Comparison of ENCODE assay signal across 12 mouse cellular contexts in the genomic region with DNA sequence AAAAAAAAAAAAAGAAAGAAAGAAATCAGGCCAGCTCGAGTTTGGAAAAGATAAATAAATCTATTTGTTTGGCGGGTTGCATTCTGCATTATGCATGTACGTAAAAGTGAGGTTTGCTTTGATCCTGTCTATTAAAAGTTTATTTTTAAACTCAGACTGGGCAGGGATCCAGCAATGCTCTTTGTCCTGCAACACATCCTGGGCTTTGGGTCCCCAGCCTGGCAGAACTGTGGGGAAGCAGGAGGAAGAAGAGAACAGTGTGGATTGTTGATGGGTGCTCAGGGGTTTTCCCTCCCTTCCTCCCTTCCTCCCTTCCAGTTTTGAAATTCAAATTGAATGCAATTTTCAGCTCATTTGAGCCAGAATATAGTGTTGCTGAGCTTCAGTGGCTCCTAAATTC.
DNase-seq lines count a peak whose midpoint lies in the region; ATAC-seq and TF ChIP-seq lines count a peak whose summit lies in the region.
"Had no signal": no experiment of that assay in that cellular context is flagged by ENCODE, and none has a peak within 500 bp of the region (broad histone marks: within the 10 kb centered on the region; RNA-seq: fewer than 3 reads in every experiment).

No protein-coding gene starts in this region.

- no peak overlapping the region for H3K9ac ChIP-seq in liver, adult 2 months (ENCODE audit: low read depth, low read length)
- no peak overlapping the region for H3K9ac ChIP-seq in liver, embryonic 11.5 days (ENCODE audit: low read depth, low read length)
- H3K9ac ChIP-seq in heart, embryonic 11.5 days (ENCODE audit: low read depth, low read length): no peak overlapping the region
- H3K9ac ChIP-seq: liver, embryonic 13.5 days; neural tube, embryonic 12.5 days had no signal

- no peaks in the 10 kb centered on the region for H3K9me3 ChIP-seq in liver, embryonic 11.5 days (ENCODE audit: control insufficient read depth, low read length)
- no peaks in the 10 kb centered on the region for H3K9me3 ChIP-seq in heart, embryonic 11.5 days (replicated peaks; ENCODE audit: control insufficient read depth, low read length)
- H3K9me3 ChIP-seq: liver, embryonic 13.5 days; neural tube, embryonic 12.5 days had no signal

- H3K4me1 ChIP-seq in liver, adult 2 months (ENCODE audit: control insufficient read depth, insufficient read depth, low read length): no peaks in the 10 kb centered on the region
- H3K4me1 ChIP-seq in liver, embryonic 11.5 days (replicated peaks; ENCODE audit: control insufficient read depth, insufficient read depth, low read length): no peaks in the 10 kb centered on the region
- peaks cover 10% of the 10 kb centered on the region for H3K4me1 ChIP-seq in heart, embryonic 11.5 days (ENCODE audit: control insufficient read depth, insufficient read depth, low read length)
- H3K4me1 ChIP-seq: liver, embryonic 13.5 days; neural tube, embryonic 12.5 days had no signal

- no peak for ATAC-seq in liver, embryonic 11.5 days (replicated peaks; ENCODE audit: low FRiP score)
- no peak for ATAC-seq in heart, embryonic 11.5 days (replicated peaks; ENCODE audit: insufficient number of reproducible peaks, low FRiP score, low TSS enrichment)

- no peak overlapping the region for H3K4me2 ChIP-seq in liver, embryonic 11.5 days
- H3K4me2 ChIP-seq in heart, embryonic 11.5 days: no peak overlapping the region
- H3K4me2 ChIP-seq: liver, embryonic 13.5 days; neural tube, embryonic 12.5 days had no signal

- DNase-seq in liver, adult 2 months (ENCODE audit: extremely low read depth, low read depth, low spot score): peak; percentile 12
- no peak for DNase-seq in liver, embryonic 11.5 days (ENCODE audit: low spot score)
- DNase-seq in brain, adult 2 months (ENCODE audit: low read depth, low spot score): peak; percentile 13
- DNase-seq in kidney, postnatal 36 days: peak; percentile 65 to 67
- no peak for DNase-seq in left cerebral cortex, postnatal 36 days (ENCODE audit: low spot score in 2 of 2)
- DNase-seq in thymus, adult 18-20 months: no peak
- DNase-seq: cerebellum, adult 11-12 months; gastrocnemius, postnatal 25 days; liver, embryonic 13.5 days; right cerebral cortex, postnatal 4 days had no signal

- H3K4me3 ChIP-seq in liver, adult 2 months (ENCODE audit: insufficient read depth, low read depth, low read length): no peak overlapping the region
- H3K4me3 ChIP-seq in liver, embryonic 11.5 days (ENCODE audit: low read depth, low read length): no peak overlapping the region
- H3K4me3 ChIP-seq in heart, embryonic 11.5 days (ENCODE audit: low read depth, low read length): no peak overlapping the region
- H3K4me3 ChIP-seq: liver, embryonic 13.5 days; neural tube, embryonic 12.5 days had no signal

- no peaks in the 10 kb centered on the region for H3K36me3 ChIP-seq in liver, adult 2 months (ENCODE audit: control insufficient read depth, insufficient read depth, low read length)
- H3K36me3 ChIP-seq in liver, embryonic 11.5 days (ENCODE audit: control insufficient read depth, insufficient read depth, low read length): no peaks in the 10 kb centered on the region
- no peaks in the 10 kb centered on the region for H3K36me3 ChIP-seq in heart, embryonic 11.5 days (ENCODE audit: control insufficient read depth, insufficient read depth, low read length)
- H3K36me3 ChIP-seq: liver, embryonic 13.5 days; neural tube, embryonic 12.5 days had no signal

- no peaks in the 10 kb centered on the region for H3K27me3 ChIP-seq in liver, adult 2 months (ENCODE audit: control insufficient read depth, insufficient read depth, low read length)
- no peaks in the 10 kb centered on the region for H3K27me3 ChIP-seq in liver, embryonic 11.5 days (replicated peaks; ENCODE audit: control insufficient read depth, insufficient read depth, low read length)
- no peaks in the 10 kb centered on the region for H3K27me3 ChIP-seq in heart, embryonic 11.5 days (ENCODE audit: control insufficient read depth, insufficient read depth, low read length)
- H3K27me3 ChIP-seq: liver, embryonic 13.5 days; neural tube, embryonic 12.5 days had no signal

- H3K79me2 ChIP-seq in liver, adult 2 months (ENCODE audit: control insufficient read depth, insufficient read depth, low read length): no peaks in the 10 kb centered on the region

- no peak for TF ChIP-seq CTCF in liver, adult 2 months (IDR thresholded peaks at IDR 0.05; ENCODE audit: low read depth, low read length)

- H3K27ac ChIP-seq in liver, adult 2 months (replicated peaks; ENCODE audit: insufficient read depth, low read depth, low read length): no peak overlapping the region
- no peak overlapping the region for H3K27ac ChIP-seq in liver, embryonic 11.5 days (ENCODE audit: low read depth, low read length)
- peak overlapping the region; percentile 32; the same call in 1 of the 2 replicates for H3K27ac ChIP-seq in heart, embryonic 11.5 days (ENCODE audit: low read depth, low read length)
- H3K27ac ChIP-seq: liver, embryonic 13.5 days; neural tube, embryonic 12.5 days had no signal

- intact Hi-C loops in left cerebral cortex, postnatal 36 days (cut with DNase I): no loop called here

- 39% methylated on average over 3 of the region's 3 CpGs for WGBS in liver, adult 2 months
- 70% methylated on average over 3 of the region's 3 CpGs for WGBS in liver, embryonic 11.5 days
- whole genome bisulfite sequencing in heart, embryonic 11.5 days (ENCODE audit: insufficient replicate concordance): 53% methylated on average over 3 of the region's 3 CpGs

- no peak for TF ChIP-seq POLR2A in liver, adult 2 months (IDR thresholded peaks at IDR 0.05; ENCODE audit: extremely low read depth, insufficient read depth, low read length)

Comparison
In these comparisons a context has a peak if more than half of its experiments do, and no peak if none do; other contexts are left out.
1. DNase-seq: peak in liver, adult 2 months (single experiment), brain, adult 2 months (single experiment) and kidney, postnatal 36 days (2 of 2); none in liver, embryonic 11.5 days (single experiment), left cerebral cortex, postnatal 36 days (0 of 2) and thymus, adult 18-20 months (0 of 2).